Mouse (Mus musculus) layer of hippocampus, adult 9-10 months (tissue): ENCODE results near the gene Zfp280c.

ENCODE experiments used
- DNase-seq: peaks from one replicate; pipeline ENCODE4 v3.0.0; 2022; ENCODE audit warnings: low spot score

Gene Zfp280c

GRCm38 (mm10) chrX:48594099-48594760 lies at the start of gene Zfp280c:
TSS of gene Zfp280c (minus strand) at chrX:48594504.
- DNase-seq = peak; percentile 52

- DNase-seq = no peak
Measured at GRCm38 (mm10) chrX:48637032-48637431, 42.7 kb upstream of the Zfp280c start.

GRCm38 (mm10) chrX:48624054-48624420 lies 29.7 kb upstream of the Zfp280c start:
- no peak for DNase-seq

- peak; percentile 53 for DNase-seq
Measured at GRCm38 (mm10) chrX:48623379-48624053, 29.2 kb upstream of the Zfp280c start, which contains the start of gene Slc25a14. TSS of gene Slc25a14 (plus strand) at chrX:48623413.

GRCm38 (mm10) chrX:48623049-48623378 lies 28.7 kb upstream of the Zfp280c start:
- DNase-seq = no peak

- no peak for DNase-seq
Measured at GRCm38 (mm10) chrX:48604872-48605271, 10.6 kb upstream of the Zfp280c start.

GRCm38 (mm10) chrX:48596906-48597305 lies 2.6 kb upstream of the Zfp280c start:
- no peak for DNase-seq

- DNase-seq = no peak
Measured at GRCm38 (mm10) chrX:48596053-48596452, 1.7 kb upstream of the Zfp280c start.

- no peak for DNase-seq
Measured at GRCm38 (mm10) chrX:48593721-48594098, 594 bp downstream of the Zfp280c start.

GRCm38 (mm10) chrX:48583332-48583731 lies 11.0 kb downstream of the Zfp280c start:
- DNase-seq = no peak

- DNase-seq = peak; percentile 51
Measured at GRCm38 (mm10) chrX:48532175-48532574, 62.1 kb downstream of the Zfp280c start.

GRCm38 (mm10) chrX:48526435-48526834 lies 67.9 kb downstream of the Zfp280c start:
- no peak for DNase-seq

- no peak for DNase-seq
Measured at GRCm38 (mm10) chrX:48525866-48526265, 68.4 kb downstream of the Zfp280c start.

- DNase-seq = no peak
Measured at GRCm38 (mm10) chrX:48525332-48525731, 69.0 kb downstream of the Zfp280c start.

- no peak for DNase-seq
Measured at GRCm38 (mm10) chrX:48523512-48523911, 70.8 kb downstream of the Zfp280c start.

GRCm38 (mm10) chrX:48521651-48522050 lies 72.7 kb downstream of the Zfp280c start:
- DNase-seq = no peak

GRCm38 (mm10) chrX:48519549-48520085 lies 74.7 kb downstream of the Zfp280c start:
- DNase-seq = no peak

- no peak for DNase-seq
Measured at GRCm38 (mm10) chrX:48518808-48519548, 75.3 kb downstream of the Zfp280c start, which contains the start of gene Rab33a. TSS of gene Rab33a (plus strand) at chrX:48519285.

- no peak for DNase-seq
Measured at GRCm38 (mm10) chrX:48518211-48518807, 76.0 kb downstream of the Zfp280c start.

- no peak for DNase-seq
Measured at GRCm38 (mm10) chrX:48513824-48514223, 80.5 kb downstream of the Zfp280c start.

GRCm38 (mm10) chrX:48513166-48513807 lies 81.0 kb downstream of the Zfp280c start, which contains the start of gene Aifm1:
TSS of gene Aifm1 (minus strand) at chrX:48513563.
- DNase-seq = peak; percentile 51

- no peak for DNase-seq
Measured at GRCm38 (mm10) chrX:48493763-48494162, 100.5 kb downstream of the Zfp280c start.
